Comparison of ENCODE assay signal across 14 mouse cellular contexts in the genomic region with DNA sequence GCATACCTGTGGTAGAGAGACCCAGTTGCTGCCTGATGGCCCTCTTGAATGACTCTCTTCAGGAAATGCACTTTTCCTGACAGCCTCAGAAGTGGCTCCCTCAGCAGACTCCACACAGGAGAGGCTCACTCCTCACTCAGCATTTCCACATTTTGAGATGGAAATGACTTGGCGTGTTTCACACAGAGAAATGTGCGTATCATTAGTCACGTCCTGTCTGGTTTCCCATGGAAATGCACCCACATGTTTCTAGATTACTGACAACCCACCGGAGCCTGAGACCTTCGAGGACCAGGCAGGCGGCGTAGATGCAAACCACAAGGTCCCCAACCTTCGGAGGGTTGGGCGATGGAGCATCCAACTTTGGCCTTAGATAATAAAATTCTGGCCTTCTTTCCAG.
DNase-seq lines count a peak whose midpoint lies in the region; ATAC-seq and TF ChIP-seq lines count a peak whose summit lies in the region.
"Had no signal": no experiment of that assay in that cellular context is flagged by ENCODE, and none has a peak within 500 bp of the region (broad histone marks: within the 10 kb centered on the region; RNA-seq: fewer than 3 reads in every experiment).

No protein-coding gene starts in this region.

- no peak for DNase-seq in intestine, embryonic 14.5 days (ENCODE audit: low spot score)
- peak; percentile 84 for DNase-seq in 416B (ENCODE audit: low read depth)
- no peak for DNase-seq in heart, postnatal 25 days (ENCODE audit: low spot score)
- DNase-seq in heart, adult 8-10 months (ENCODE audit: low spot score), result no peak
- DNase-seq: adrenal gland, postnatal 36 days; cerebellum, postnatal 14 days; heart, postnatal 36 days; lung, adult 2 months had no signal

- no peak overlapping the region for H3K4me3 ChIP-seq in intestine, embryonic 14.5 days (ENCODE audit: low read depth, low read length)
- H3K4me3 ChIP-seq in intestine, postnatal 0 days (ENCODE audit: low read depth, low read length), result no peak overlapping the region
- H3K4me3 ChIP-seq in embryonic facial prominence, embryonic 15.5 days (replicated peaks), result no peak overlapping the region
- no peak overlapping the region for H3K4me3 ChIP-seq in stomach, embryonic 14.5 days (ENCODE audit: low read depth, low read length)
- H3K4me3 ChIP-seq: limb, embryonic 13.5 days had no signal

- H3K9ac ChIP-seq in intestine, embryonic 14.5 days (ENCODE audit: low read length), result no peak overlapping the region
- no peak overlapping the region for H3K9ac ChIP-seq in intestine, postnatal 0 days (ENCODE audit: low read depth, low read length)
- H3K9ac ChIP-seq in embryonic facial prominence, embryonic 15.5 days, result no peak overlapping the region
- H3K9ac ChIP-seq in stomach, embryonic 14.5 days (replicated peaks; ENCODE audit: low read depth, low read length), result no peak overlapping the region
- H3K9ac ChIP-seq: limb, embryonic 13.5 days had no signal

- TF ChIP-seq CTCF in intestine, postnatal 0 days (IDR thresholded peaks at IDR 0.05; ENCODE audit: low read depth), result no peak

- 81% methylated on average over 9 of the region's 9 CpGs for WGBS in intestine, embryonic 14.5 days
- WGBS in intestine, postnatal 0 days, result 79% methylated on average over 9 of the region's 9 CpGs
- whole genome bisulfite sequencing in embryonic facial prominence, embryonic 15.5 days, result 39% methylated on average over 9 of the region's 9 CpGs
- 78% methylated on average over 9 of the region's 9 CpGs for WGBS in stomach, embryonic 14.5 days

- no peaks in the 10 kb centered on the region for H3K27me3 ChIP-seq in intestine, embryonic 14.5 days (replicated peaks; ENCODE audit: control insufficient read depth, insufficient read depth, low read length)
- H3K27me3 ChIP-seq in intestine, postnatal 0 days (replicated peaks; ENCODE audit: control insufficient read depth, insufficient read depth, low read length), result no peaks in the 10 kb centered on the region
- 0 out of 2 replicates have a peak, but pooled peaks cover 8% of the 10 kb centered on the region for H3K27me3 ChIP-seq in embryonic facial prominence, embryonic 15.5 days
- no peaks in the 10 kb centered on the region for H3K27me3 ChIP-seq in stomach, embryonic 14.5 days (ENCODE audit: control insufficient read depth, insufficient read depth, low read length)

- intact Hi-C loops in heart, postnatal 25 days (cut with DNase I), result no loop called here

- no peaks in the 10 kb centered on the region for H3K36me3 ChIP-seq in intestine, embryonic 14.5 days (ENCODE audit: control insufficient read depth, insufficient read depth, low read length)
- no peaks in the 10 kb centered on the region for H3K36me3 ChIP-seq in intestine, postnatal 0 days (ENCODE audit: control insufficient read depth, insufficient read depth)
- H3K36me3 ChIP-seq in embryonic facial prominence, embryonic 15.5 days, result no peaks in the 10 kb centered on the region
- no peaks in the 10 kb centered on the region for H3K36me3 ChIP-seq in stomach, embryonic 14.5 days (ENCODE audit: control insufficient read depth, insufficient read depth, low read length)
- H3K36me3 ChIP-seq: limb, embryonic 13.5 days had no signal

- ATAC-seq in intestine, embryonic 14.5 days (replicated peaks; ENCODE audit: low FRiP score, low TSS enrichment, low read depth), result no peak
- no peak for ATAC-seq in intestine, postnatal 0 days
- ATAC-seq in embryonic facial prominence, embryonic 15.5 days (ENCODE audit: insufficient number of reproducible peaks, low FRiP score, low TSS enrichment, low read depth), result 0 out of 2 replicates have a peak, but pooled peaks have one; percentile 8
- no peak for ATAC-seq in stomach, embryonic 14.5 days (ENCODE audit: insufficient number of reproducible peaks, insufficient read depth, low FRiP score, low read depth)
- ATAC-seq: hindbrain, postnatal 0 days had no signal

- peak overlapping the region; percentile 74 for H3K27ac ChIP-seq in intestine, embryonic 14.5 days (ENCODE audit: low read depth)
- no peak overlapping the region for H3K27ac ChIP-seq in intestine, postnatal 0 days (ENCODE audit: low read depth, low read length)
- no peak overlapping the region for H3K27ac ChIP-seq in embryonic facial prominence, embryonic 15.5 days (replicated peaks)
- H3K27ac ChIP-seq in stomach, embryonic 14.5 days (ENCODE audit: low read length), result peak overlapping the region; percentile 80
- H3K27ac ChIP-seq: hindbrain, postnatal 0 days; kidney, postnatal 0 days; limb, embryonic 13.5 days had no signal

- H3K9me3 ChIP-seq in intestine, embryonic 14.5 days (ENCODE audit: control insufficient read depth, low read length), result no peaks in the 10 kb centered on the region
- no peaks in the 10 kb centered on the region for H3K9me3 ChIP-seq in intestine, postnatal 0 days (ENCODE audit: control insufficient read depth)
- H3K9me3 ChIP-seq in embryonic facial prominence, embryonic 15.5 days (replicated peaks), result no peaks in the 10 kb centered on the region
- H3K9me3 ChIP-seq in stomach, embryonic 14.5 days (ENCODE audit: control insufficient read depth, low read depth, low read length), result no peaks in the 10 kb centered on the region
- H3K9me3 ChIP-seq: limb, embryonic 13.5 days had no signal

- peaks cover 7% of the 10 kb centered on the region for H3K4me1 ChIP-seq in intestine, embryonic 14.5 days (replicated peaks; ENCODE audit: control insufficient read depth, insufficient read depth, low read length)
- no peaks in the 10 kb centered on the region for H3K4me1 ChIP-seq in intestine, postnatal 0 days (replicated peaks; ENCODE audit: control insufficient read depth, insufficient read depth, low read length)
- peaks cover 32% of the 10 kb centered on the region for H3K4me1 ChIP-seq in embryonic facial prominence, embryonic 15.5 days
- H3K4me1 ChIP-seq in stomach, embryonic 14.5 days (ENCODE audit: control insufficient read depth, insufficient read depth, low read length), result 0 out of 2 replicates have a peak, but pooled peaks cover 3% of the 10 kb centered on the region

- no peak overlapping the region for H3K4me2 ChIP-seq in intestine, embryonic 14.5 days (ENCODE audit: low read length)
- no peak overlapping the region for H3K4me2 ChIP-seq in intestine, postnatal 0 days (replicated peaks; ENCODE audit: low read depth)
- H3K4me2 ChIP-seq in embryonic facial prominence, embryonic 15.5 days (replicated peaks), result no peak overlapping the region
- H3K4me2 ChIP-seq in stomach, embryonic 14.5 days (replicated peaks; ENCODE audit: low read depth, low read length), result no peak overlapping the region
- H3K4me2 ChIP-seq: limb, embryonic 13.5 days had no signal

Comparison
In these comparisons a context has a peak if more than half of its experiments do, and no peak if none do; other contexts are left out.
1. H3K27ac ChIP-seq: peak in intestine, embryonic 14.5 days (single experiment) and stomach, embryonic 14.5 days (single experiment); none in intestine, postnatal 0 days (single experiment) and embryonic facial prominence, embryonic 15.5 days (single experiment).